Mouse (Mus musculus) CH12F3 (cell line): ENCODE results near the gene Ttll4.

Experiments used
- in situ Hi-C: fragments of 300-500 bp; cut with MboI; formaldehyde crosslinking; loops from 2 replicates; pipeline ENCODE4 v1.14.3; 2020; ENCODE audit warnings: low sequenced_read_pairs

The Ttll4 gene

DNA sequence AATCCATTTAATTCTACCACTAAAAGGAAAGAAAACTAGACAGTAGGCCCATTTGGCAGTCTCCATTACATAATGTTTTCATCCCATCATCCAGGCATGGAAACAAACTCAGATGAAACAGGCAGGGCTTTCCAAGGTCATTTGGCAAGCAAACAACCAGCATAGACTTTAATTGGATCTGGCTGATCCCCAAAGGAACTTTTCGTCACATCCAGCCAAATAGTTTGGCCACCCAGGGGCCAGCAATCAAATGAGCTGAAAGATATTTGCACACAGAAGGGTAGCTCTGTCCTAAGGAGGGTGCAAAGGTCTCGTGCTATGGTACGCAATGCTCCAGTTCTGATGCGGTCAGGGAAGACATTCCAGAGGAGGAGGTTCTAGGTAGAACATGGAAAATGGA is 89.1 kb downstream of the Ttll4 start:
- in situ Hi-C loops: no loop called here

DNA sequence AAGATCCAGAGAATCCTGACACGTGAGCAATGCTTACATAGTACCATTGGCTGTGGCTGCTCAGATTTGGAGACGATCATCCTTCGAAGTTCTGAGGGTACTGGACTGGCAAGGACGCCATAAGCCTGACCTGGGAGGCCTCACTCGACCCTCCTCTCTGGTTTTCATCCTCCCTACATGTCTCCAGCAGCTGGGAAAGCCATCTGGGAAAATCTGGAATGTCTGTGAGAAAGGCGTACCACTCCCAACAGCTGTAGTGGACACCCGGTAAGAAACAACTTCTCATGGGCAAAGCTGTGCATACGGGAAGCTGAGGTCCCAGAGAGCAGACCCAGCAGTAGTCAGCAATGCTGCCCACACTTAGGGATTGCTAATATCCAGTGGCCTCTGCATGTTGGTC is 90.6 kb downstream of the Ttll4 start:
- in situ Hi-C loops: no loop called here

DNA sequence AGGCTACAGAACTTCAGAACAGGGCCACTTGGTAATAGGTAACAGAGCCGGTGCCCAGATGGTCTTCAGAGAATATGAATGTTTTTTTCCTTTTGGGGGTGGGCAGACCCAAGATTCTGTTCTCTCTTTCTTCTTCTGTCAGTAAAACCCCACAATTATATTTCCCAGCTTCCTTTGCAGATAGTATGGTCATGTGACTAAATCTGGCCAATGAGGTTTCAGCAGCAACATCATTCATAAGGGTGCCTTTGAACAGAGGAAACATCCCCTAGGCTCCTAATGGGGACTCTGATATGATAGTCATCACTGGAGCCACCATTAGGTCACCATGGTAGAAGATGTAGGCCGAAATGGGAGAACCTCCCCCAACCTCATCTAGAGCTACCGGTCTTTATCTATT is 91.3 kb downstream of the Ttll4 start:
- in situ Hi-C loops: no loop called here
